Mouse (Mus musculus): Measurements from ENCODE around the gene Ypel2.

DNA sequence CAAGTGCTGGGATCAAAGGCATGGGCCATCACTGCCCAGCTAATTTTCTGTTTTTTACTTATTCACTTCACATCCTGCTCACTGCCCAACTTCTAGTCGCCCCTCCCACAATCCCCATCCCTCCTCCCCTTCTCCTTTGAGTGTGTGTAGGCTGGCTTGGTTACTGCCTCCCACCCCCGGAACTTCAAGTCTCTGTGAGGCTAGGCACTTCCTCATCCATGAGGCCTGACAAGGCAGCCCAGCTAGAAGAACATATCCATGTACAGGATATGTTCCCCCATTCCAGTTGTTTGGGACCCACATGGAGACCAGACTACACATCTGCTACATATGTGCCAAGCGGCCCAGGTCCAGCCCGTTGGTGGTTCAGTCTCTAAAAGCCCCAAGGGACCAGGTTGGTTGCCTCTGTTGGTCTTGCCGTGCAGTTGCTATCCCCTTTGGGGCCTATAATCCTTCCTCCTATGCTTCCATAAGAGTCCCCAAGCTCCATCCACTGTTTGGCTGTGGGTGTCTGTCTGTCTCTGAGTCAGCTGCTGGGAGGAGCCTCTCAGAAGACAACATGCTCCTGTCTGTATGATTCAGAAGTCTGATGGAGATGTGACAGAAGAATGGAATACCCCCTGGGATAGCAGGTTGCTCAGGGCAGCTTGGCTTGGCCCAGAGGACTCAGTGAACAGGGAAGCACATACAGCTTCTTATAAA is 85.5 kb downstream of the Ypel2 start:
- no peak for TF ChIP-seq POLR2A (IDR thresholded peaks at IDR 0.05; ENCODE audit: low read depth, low read length)
- TF ChIP-seq CTCF (IDR thresholded peaks at IDR 0.05; ENCODE audit: borderline replicate concordance, insufficient read depth, low read length): no peak
